Mouse (Mus musculus) cerebellum, adult 8-10 months (tissue): Measurements from ENCODE around the gene Mfrp.

Source experiments
- DNase-seq: peaks from one replicate; pipeline ENCODE4 v3.0.0; 2022

Gene Mfrp

GRCm38 (mm10) chr9:44101490-44101889 is at the start of gene Mfrp:
TSS of gene Mfrp (plus strand) at chr9:44101729.
- DNase-seq, result no peak

- no peak for DNase-seq
Measured at GRCm38 (mm10) chr9:44052855-44053254, 48.7 kb upstream of the Mfrp start.

- no peak for DNase-seq
Measured at GRCm38 (mm10) chr9:44053936-44054335, 47.6 kb upstream of the Mfrp start.

- no peak for DNase-seq
Measured at GRCm38 (mm10) chr9:44058606-44059005, 42.9 kb upstream of the Mfrp start.

DNA sequence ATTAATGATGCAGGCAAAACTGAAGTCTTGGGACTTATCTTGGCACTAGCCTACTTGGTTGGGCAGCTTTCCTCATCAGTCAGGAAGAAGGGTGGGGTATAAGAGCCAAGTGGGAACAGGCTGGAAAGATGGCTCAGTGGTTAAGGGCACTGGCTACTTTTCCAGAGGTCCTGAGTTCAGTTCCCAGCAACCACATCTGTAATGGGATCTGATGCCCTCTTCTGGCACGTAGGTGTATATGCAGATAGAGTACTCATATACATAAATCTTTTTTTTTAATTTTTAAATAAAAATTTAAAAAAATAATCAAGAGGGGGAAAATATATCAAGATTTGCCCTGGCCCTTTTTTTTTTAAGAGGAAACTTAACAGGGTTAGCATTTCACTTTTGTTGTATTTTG is 36.4 kb upstream of the Mfrp start:
- DNase-seq, result no peak

GRCm38 (mm10) chr9:44066785-44067225 is 34.7 kb upstream of the Mfrp start, which contains the start of gene Usp2:
TSS of gene Usp2 (plus strand) at chr9:44067021.
- peak; percentile 100 for DNase-seq

DNA sequence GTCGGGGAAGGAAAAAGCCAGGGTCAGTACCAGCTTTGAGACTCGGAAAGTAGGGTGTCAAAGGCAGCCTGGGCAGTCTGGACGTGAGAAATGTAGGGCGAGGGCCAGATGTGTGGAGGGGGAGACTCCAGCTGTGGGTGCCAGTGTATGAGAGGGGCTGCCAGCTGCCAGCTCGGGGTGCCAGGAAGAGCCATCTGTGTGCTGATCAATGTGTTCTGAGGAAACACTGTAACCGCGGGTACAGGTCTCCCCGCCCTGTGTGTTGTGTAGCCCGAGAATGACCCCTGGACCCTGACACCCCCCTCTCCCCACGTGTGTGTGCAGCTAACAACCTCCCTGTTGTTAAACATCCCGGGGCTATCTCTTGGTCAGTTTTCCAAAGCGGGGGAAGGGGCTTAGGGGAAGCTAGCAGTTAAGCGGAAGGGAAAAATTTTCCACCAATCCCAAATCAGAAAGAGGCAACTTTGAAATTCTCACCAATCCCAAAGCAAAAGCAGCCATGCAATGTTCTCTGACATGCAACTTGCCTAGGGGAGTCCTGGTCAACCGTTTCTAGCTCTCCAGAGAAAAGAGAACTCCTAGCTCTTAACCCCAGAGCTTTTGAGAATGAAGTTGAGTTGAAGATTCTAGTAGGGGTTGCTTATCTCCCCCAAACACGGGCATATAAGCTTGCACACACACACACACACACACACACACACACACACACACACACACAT is 34.1 kb upstream of the Mfrp start:
- no peak for DNase-seq

DNA sequence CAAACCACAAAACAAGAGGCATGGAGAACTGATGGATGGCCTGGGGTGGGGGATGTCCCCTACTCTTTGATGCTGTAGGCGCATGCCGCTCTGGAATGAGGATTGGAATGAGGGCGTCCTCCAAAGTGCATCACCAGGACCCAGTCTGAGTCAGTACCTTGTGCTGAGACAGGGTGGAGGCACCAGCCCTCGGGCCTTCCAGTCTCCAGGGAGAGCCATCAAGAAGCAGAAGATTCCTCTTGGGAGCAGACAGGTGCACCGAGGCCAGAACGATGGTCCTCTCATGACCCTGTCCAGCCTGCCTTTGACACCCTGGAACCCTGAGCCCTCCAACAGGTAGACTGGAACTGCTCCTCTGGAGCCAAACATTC is 33.6 kb upstream of the Mfrp start:
- DNase-seq, result peak; percentile 35

- DNase-seq, result no peak
Measured at GRCm38 (mm10) chr9:44069252-44069651, 32.3 kb upstream of the Mfrp start.

DNA sequence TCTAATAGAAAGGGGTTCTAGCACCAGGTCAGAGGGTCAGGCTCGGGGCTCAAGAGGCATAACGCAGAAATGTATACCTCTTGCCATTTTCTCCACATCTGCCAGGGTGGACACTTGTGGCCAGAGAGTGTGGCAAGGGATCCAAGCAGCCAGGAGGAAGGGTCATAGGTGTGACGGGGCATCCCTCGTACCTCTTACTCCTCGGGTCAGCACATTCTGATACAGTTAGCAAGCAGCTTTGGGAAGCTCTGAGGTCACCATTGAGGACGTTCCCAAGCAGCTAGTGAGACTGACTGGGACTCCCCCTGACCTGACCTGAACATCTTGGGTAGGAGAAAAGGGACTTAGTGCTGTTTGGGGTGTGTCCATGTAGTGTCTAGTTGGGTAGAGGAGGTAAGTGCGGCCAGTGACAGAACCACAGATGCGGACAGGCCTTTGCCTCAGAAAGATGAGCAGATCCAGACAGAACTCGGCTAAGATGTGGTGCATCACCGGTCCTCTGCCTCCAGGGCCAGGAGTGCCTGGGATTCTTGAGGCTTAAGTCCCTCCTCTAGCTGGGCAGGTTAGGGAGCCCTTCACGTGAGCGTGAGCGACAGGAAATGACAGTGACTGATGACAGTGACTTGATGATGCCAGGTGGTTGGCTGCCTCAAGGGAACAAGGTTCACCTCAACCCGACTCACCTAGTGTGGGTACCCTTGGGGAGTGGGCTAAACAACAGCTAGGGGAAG is 31.3 kb upstream of the Mfrp start:
- peak; percentile 25 for DNase-seq

DNA sequence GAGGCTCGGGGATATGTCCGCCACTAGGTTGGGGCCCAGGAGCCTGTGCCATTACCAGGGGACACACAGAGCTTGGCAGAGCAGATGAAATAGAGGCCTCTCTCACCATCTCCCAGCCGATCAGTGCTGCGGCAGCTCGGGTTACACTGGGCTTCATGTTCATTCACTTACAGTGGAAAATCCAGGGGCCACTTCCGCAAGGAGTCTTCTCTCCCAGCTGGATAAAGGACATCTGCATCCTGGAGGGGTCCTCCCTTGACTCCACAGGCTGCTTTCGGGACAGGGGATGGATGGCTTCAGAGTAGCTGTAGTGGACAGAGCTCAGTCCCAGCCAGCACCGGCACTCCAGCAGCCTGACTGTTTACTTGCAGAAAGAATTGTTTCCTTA is 30.7 kb upstream of the Mfrp start:
- peak; percentile 19 for DNase-seq

GRCm38 (mm10) chr9:44071914-44072598 is 29.5 kb upstream of the Mfrp start:
- DNase-seq, result peak; percentile 38

GRCm38 (mm10) chr9:44072599-44072915 is 29.0 kb upstream of the Mfrp start:
- DNase-seq, result peak; percentile 37

- DNase-seq, result peak; percentile 55
Measured at GRCm38 (mm10) chr9:44073115-44073514, 28.4 kb upstream of the Mfrp start.

GRCm38 (mm10) chr9:44074395-44075275 is 26.9 kb upstream of the Mfrp start:
- DNase-seq, result peak; percentile 63

- peak; percentile 58 for DNase-seq
Measured at GRCm38 (mm10) chr9:44075276-44075995, 26.1 kb upstream of the Mfrp start.

DNA sequence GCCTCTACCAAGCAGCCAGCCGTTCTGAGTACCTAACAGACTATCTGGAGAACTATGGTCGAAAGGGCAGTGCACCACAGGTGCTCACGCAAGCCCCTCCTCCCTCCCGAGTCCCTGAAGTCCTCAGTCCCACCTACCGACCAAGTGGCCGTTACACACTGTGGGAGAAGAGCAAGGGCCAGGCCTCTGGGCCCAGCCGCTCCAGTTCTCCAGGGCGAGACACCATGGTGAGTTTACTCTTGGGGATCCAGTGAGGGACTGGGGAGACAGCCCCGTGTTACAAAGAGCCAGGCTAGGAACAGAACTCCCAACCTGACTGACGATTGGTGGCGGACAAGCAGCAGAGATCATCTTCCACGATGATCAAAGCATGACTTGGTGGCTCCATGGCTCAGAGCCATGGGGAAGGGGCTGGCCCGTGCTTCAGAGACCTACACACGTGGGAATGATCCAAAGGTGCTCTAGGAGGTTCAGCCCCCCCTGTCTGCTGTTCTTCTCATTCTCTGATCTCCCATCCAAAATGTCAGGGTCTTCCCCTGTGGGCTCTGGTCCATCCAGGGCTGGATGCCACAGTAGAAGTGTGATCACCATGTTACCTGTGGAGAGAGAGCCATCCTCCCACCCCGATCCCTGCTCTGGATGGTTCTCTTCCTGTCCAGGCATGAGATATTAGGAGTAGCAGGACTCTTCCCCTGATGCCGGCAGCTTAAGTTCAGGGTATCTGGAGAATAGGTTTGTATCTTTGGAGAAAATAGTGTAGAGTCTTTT is 25.3 kb upstream of the Mfrp start:
- DNase-seq, result peak; percentile 32

DNA sequence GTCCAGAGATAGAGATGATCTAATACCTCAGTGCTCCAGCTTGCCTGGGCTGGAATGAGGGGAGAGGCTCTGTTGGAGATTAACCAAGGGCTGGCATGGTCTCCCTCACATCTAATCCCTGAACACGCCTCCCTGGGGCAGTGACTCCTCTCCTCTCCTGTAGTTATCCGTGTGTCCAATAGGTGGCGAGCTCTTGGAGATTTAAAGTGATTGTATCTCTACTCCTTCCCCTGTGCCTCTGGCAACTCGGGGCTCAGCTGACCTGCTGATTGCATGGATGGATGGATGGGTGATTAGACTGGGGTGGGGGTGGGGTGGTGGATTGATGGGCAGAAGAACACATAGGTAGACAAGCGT is 24.8 kb upstream of the Mfrp start:
- DNase-seq, result peak; percentile 70

- peak; percentile 34 for DNase-seq
Measured at GRCm38 (mm10) chr9:44077266-44077910, 24.1 kb upstream of the Mfrp start.

GRCm38 (mm10) chr9:44078136-44078797 is 23.3 kb upstream of the Mfrp start:
- DNase-seq, result peak; percentile 17
